Mouse (Mus musculus): Measurements from ENCODE around the gene Ilkap.

GRCm38 (mm10) chr1:91362113-91362512 is 36.5 kb downstream of the Ilkap start:
- TF ChIP-seq ZC3H11A (IDR thresholded peaks at IDR 0.05; ENCODE audit: borderline replicate concordance, low read depth, low read length) (no peak), CHD2 (IDR thresholded peaks at IDR 0.05; ENCODE audit: low read depth, low read length) (no peak), HCFC1 (IDR thresholded peaks at IDR 0.05; ENCODE audit: borderline replicate concordance, insufficient read depth, low read length) (no peak)

All from ES-E14 (cell line).